Mouse (Mus musculus): ENCODE measurements around the gene Tmppe. TPM values are rescaled to one million over a fixed set of nuclear protein-coding genes. Genes with fewer than 3 reads are reported as not detected.
"Not testable (repeated sequence)": the region's sequence is repeated elsewhere in the genome, so short reads cannot be mapped to it uniquely, and the experiment has no call there.

Tmppe gene
- polyA plus RNA-seq, 1 experiment from 2014 or later, result 4.7 TPM

DNA sequence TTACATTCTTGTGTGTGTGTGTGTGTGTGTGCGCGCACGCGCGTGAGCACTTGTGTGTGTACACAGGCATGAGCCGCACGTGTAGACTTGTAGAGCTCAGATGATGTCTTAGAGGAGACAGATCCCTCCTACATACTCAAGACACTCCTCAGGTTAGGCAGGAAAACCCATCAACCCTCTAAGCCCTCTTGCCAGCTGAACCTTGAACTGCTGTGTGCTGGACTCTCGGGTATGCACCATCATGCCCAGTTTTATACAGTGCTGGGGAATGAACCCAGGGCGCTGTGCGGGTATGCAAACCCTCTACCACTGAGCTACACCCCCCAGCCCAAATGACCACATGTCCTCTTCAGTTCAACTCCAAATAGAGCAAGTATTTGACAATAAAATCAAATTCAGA is 15.7 kb upstream of the Tmppe start:
- Histone ChIP-seq H3K27ac (no peak overlapping the region), H3K4me3 (no peak overlapping the region), H3K4me2 (no peak overlapping the region), H3K27me3 (replicated peaks) (no peaks in the 10 kb centered on the region), H3K4me1 (peaks cover 17% of the 10 kb centered on the region), H3K9ac (no peak overlapping the region), H3K9me3 (replicated peaks) (no peaks in the 10 kb centered on the region), H3K36me3 (peaks cover 24% of the 10 kb centered on the region)
- 90% methylated on average over 10 of the region's 10 CpGs for WGBS (ENCODE audit: insufficient replicate concordance)
- ATAC-seq, result no peak

DNA sequence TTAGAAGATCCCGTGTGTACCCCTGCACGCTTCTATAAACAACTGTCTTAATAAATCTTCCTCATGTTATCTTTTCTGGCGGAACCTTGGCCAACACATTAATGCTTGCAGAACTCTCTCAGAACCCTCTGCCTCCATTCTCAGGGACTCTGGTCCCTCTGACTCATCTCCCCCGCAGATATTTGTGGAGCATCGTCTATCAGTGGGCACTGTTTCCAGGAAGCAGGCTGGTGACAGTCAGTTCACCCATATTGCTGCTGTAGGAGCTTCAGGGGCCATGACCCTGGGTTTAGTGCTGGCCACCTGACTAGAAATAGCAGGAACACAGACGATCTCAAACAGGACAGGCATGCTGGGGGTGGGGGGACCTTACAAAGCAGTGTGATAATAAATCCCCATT is 13.8 kb upstream of the Tmppe start:
- no peak for ATAC-seq

GRCm38 (mm10) chr9:114388288-114388687 is 12.6 kb upstream of the Tmppe start:
- WGBS (ENCODE audit: insufficient replicate concordance), result 76% methylated on average over 8 of the region's 8 CpGs
- Histone ChIP-seq H3K36me3 (peaks cover 22% of the 10 kb centered on the region), H3K9me3 (replicated peaks) (no peaks in the 10 kb centered on the region), H3K4me3 (no peak overlapping the region), H3K4me2 (no peak overlapping the region), H3K27ac (no peak overlapping the region), H3K9ac (no peak overlapping the region), H3K4me1 (peaks cover 26% of the 10 kb centered on the region), H3K27me3 (replicated peaks) (no peaks in the 10 kb centered on the region)
- ATAC-seq, result no peak

More for the DNA sequence above, 13.8 kb upstream of the Tmppe start:
- peaks cover 22% of the 10 kb centered on the region for H3K36me3 ChIP-seq
- no peak overlapping the region for H3K4me3 ChIP-seq
- H3K27ac ChIP-seq, result no peak overlapping the region
- H3K9me3 ChIP-seq (replicated peaks), result no peaks in the 10 kb centered on the region
- no peak overlapping the region for H3K9ac ChIP-seq
- H3K4me2 ChIP-seq, result no peak overlapping the region
- H3K4me1 ChIP-seq, result peaks cover 26% of the 10 kb centered on the region
- whole genome bisulfite sequencing (ENCODE audit: insufficient replicate concordance), result 64% methylated on average over 6 of the region's 6 CpGs
- H3K27me3 ChIP-seq (replicated peaks), result no peaks in the 10 kb centered on the region

GRCm38 (mm10) chr9:114388701-114389370 is 12.1 kb upstream of the Tmppe start:
- Histone ChIP-seq H3K36me3 (peaks cover 20% of the 10 kb centered on the region), H3K27ac (no peak overlapping the region), H3K4me3 (no peak overlapping the region), H3K27me3 (replicated peaks) (no peaks in the 10 kb centered on the region), H3K9ac (no peak overlapping the region), H3K9me3 (replicated peaks) (no peaks in the 10 kb centered on the region), H3K4me1 (peaks cover 30% of the 10 kb centered on the region), H3K4me2 (0 out of 2 replicates have a peak overlapping the region, but pooled peaks have one; percentile 99)
- WGBS (ENCODE audit: insufficient replicate concordance), result 59% methylated on average over 3 of the region's 3 CpGs
- no peak for ATAC-seq

DNA sequence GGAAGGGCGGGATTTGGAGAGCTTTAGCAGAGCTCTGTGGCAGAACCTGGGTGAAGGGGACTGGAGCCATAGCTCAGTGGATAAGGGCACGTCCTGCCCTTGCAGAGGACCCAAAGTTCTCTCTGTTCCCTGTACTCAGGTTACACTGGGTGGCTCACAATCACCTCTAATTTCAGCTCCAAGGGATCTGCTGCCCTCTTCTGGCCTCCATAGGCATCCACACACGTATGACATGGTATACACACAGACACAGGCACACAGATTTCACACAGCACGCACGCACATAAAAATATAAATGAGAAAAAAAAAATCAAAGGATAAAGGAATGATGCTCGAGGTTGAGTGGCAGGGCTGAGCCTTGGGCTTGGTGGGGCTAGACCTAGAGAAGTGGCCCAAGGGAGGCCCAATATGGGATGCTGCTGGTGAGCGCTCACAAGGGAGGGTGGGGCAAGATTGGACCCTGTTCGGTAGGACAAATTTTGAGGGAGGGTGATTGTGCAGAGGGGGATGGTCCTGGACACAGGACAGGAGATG is 11.5 kb upstream of the Tmppe start:
- 73% methylated on average over 8 of the region's 8 CpGs for WGBS (ENCODE audit: insufficient replicate concordance)
- no peak overlapping the region for H3K27ac ChIP-seq

GRCm38 (mm10) chr9:114389905-114390748 is 10.8 kb upstream of the Tmppe start, which contains the start of gene Crtap:
Gene Crtap, minus strand, starts transcription at chr9:114390675.
- Histone ChIP-seq H3K27me3 (replicated peaks) (no peaks in the 10 kb centered on the region), H3K4me3 (peak within 1 kb of the TSS; percentile 78), H3K4me2 (peak within 1 kb of the TSS; percentile 99), H3K9me3 (replicated peaks) (no peaks in the 10 kb centered on the region), H3K9ac (peak within 1 kb of the TSS; percentile 82), H3K4me1 (peaks cover 43% of the 10 kb centered on the region), H3K36me3 (peaks cover 9% of the 10 kb centered on the region), H3K27ac (peak within 1 kb of the TSS; percentile 81)
- peak; percentile 82 for ATAC-seq
- 1% methylated on average over 96 of the region's 96 CpGs for WGBS (ENCODE audit: insufficient replicate concordance)

More for the DNA sequence above, 11.5 kb upstream of the Tmppe start:
- Histone ChIP-seq H3K9ac (no peak overlapping the region), H3K36me3 (peaks cover 14% of the 10 kb centered on the region), H3K4me1 (peaks cover 36% of the 10 kb centered on the region), H3K4me3 (peak overlapping the region; percentile 78), H3K9me3 (replicated peaks) (no peaks in the 10 kb centered on the region), H3K4me2 (peak overlapping the region; percentile 99), H3K27me3 (replicated peaks) (no peaks in the 10 kb centered on the region)
- peak; percentile 4; the same call in 1 of the 2 replicates for ATAC-seq

DNA sequence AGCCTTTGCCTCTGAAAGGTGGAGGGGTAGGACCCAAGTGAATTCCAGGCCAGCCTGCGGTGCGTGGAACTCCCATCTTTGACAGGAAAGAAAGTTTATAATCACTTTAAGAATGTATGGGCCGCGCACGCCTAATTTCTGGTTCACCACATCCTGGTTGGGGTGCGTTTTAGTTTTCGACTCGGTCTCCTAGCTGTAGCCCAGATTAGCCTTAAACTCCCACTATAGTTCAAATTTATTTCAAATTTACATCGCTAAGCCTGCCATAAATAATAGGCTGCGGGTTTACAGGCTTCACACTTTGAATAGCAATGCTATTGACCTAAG is 10.2 kb upstream of the Tmppe start:
- Histone ChIP-seq H3K36me3 (peaks cover 3% of the 10 kb centered on the region), H3K9me3 (replicated peaks) (no peaks in the 10 kb centered on the region), H3K27ac (peak overlapping the region; percentile 81), H3K9ac (peak overlapping the region; percentile 82), H3K4me3 (peak overlapping the region; percentile 78), H3K27me3 (replicated peaks) (no peaks in the 10 kb centered on the region), H3K4me2 (peak overlapping the region; percentile 99), H3K4me1 (peaks cover 49% of the 10 kb centered on the region)
- no peak for ATAC-seq
- 3% methylated on average over 10 of the region's 10 CpGs for WGBS (ENCODE audit: insufficient replicate concordance)

DNA sequence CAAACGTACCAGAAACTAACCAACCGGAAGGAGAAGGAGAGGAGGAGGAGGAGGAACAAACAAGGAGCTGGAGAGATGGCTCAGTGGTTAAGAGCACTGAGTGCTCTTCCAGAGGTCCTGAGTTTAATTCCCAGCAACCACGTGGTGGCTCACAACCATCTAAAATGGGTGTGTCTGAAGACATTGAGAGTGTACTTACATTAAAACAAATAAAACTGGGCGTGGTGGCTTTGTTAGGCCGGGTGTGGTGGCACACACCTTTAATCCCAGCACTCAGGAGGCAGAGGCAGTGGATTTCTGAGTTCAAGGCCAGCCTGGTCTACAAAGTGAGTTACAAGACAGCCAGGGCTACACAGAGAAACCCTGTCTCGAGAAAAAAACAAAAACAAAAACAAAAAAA is 6.8 kb upstream of the Tmppe start:
- H3K4me2 ChIP-seq; H3K9ac ChIP-seq; H3K4me3 ChIP-seq; H3K27me3 ChIP-seq (replicated peaks); H3K36me3 ChIP-seq; H3K27ac ChIP-seq; H3K9me3 ChIP-seq (replicated peaks); ATAC-seq: not testable (repeated sequence)
- 51% methylated on average over 6 of the region's 6 CpGs for WGBS (ENCODE audit: insufficient replicate concordance)
- peaks cover 45% of the 10 kb centered on the region for H3K4me1 ChIP-seq

- WGBS (ENCODE audit: insufficient replicate concordance), result 41% methylated on average over 8 of the region's 8 CpGs
- H3K9me3 ChIP-seq (replicated peaks), result no peaks in the 10 kb centered on the region
- H3K4me3 ChIP-seq, result no peak overlapping the region
Observed at GRCm38 (mm10) chr9:114394677-114395076, 6.2 kb upstream of the Tmppe start.

DNA sequence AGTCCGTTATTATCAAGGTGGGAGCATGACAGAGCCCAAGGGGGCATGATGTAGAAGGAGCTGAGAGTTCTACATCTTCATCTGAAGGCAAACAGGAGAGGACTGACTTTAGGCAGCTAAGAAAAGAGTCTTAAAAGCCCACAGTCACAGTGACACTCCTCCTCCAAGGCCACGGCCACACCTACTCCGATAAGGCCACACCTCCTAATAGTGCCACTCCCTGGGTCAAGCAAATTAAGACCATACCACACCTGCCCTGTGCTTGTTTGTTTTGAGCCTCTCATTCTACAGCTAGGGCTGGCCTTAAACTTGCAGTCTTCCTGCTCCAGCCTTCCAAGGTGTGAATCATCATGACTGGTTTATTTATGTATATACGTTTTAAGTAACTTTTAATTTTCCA is 5.6 kb upstream of the Tmppe start:
- peaks cover 44% of the 10 kb centered on the region for H3K4me1 ChIP-seq
- H3K27me3 ChIP-seq (replicated peaks), result no peaks in the 10 kb centered on the region
- H3K36me3 ChIP-seq, result no peaks in the 10 kb centered on the region
- H3K4me3 ChIP-seq, result no peak overlapping the region
- H3K9ac ChIP-seq, result no peak overlapping the region
- 68% methylated on average over 4 of the region's 4 CpGs for WGBS (ENCODE audit: insufficient replicate concordance)
- H3K27ac ChIP-seq, result no peak overlapping the region
- no peaks in the 10 kb centered on the region for H3K9me3 ChIP-seq (replicated peaks)
- no peak overlapping the region for H3K4me2 ChIP-seq
- peak; percentile 41; the same call in 1 of the 2 replicates for ATAC-seq

More at GRCm38 (mm10) chr9:114394677-114395076, 6.2 kb upstream of the Tmppe start:
- Histone ChIP-seq H3K4me1 (peaks cover 45% of the 10 kb centered on the region), H3K9ac (no peak overlapping the region), H3K27ac (0 out of 2 replicates have a peak overlapping the region, but pooled peaks have one; percentile 14), H3K4me2 (no peak overlapping the region), H3K27me3 (replicated peaks) (no peaks in the 10 kb centered on the region), H3K36me3 (no peaks in the 10 kb centered on the region)
- no peak for ATAC-seq

DNA sequence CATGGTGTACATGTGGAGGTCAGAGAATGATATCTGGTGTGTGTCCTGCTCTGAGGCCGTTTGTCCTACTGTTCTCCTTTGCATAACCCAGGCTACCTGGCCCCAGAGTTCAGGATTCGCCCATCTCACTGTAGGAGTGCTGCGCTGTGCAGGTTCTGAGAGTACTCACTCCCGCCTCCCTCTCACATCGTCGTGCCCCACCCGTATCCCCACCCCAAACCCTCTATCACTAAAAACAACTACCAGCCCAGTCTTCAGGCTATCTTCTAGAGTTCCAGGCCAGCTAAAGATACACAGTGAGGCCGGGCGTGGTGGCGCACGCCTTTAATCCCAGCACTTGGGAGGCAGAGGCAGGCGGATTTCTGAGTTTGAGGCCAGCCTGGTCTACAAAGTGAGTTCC is 1.2 kb upstream of the Tmppe start:
- H3K9me3 ChIP-seq (replicated peaks), result no peaks in the 10 kb centered on the region
- H3K4me1 ChIP-seq, result peaks cover 44% of the 10 kb centered on the region
- ATAC-seq, result peak; percentile 74
- H3K36me3 ChIP-seq, result peaks cover 11% of the 10 kb centered on the region
- no peak overlapping the region for H3K27ac ChIP-seq
- 45% methylated on average over 12 of the region's 12 CpGs for WGBS (ENCODE audit: insufficient replicate concordance)
- H3K9ac ChIP-seq, result no peak overlapping the region
- H3K4me2 ChIP-seq, result no peak overlapping the region
- H3K27me3 ChIP-seq (replicated peaks), result no peaks in the 10 kb centered on the region
- no peak overlapping the region for H3K4me3 ChIP-seq

GRCm38 (mm10) chr9:114400588-114400948 is 337 bp upstream of the Tmppe start:
- Histone ChIP-seq H3K4me2 (peak overlapping the region; percentile 91), H3K4me3 (peak overlapping the region; percentile 79), H3K4me1 (peaks cover 35% of the 10 kb centered on the region), H3K36me3 (peaks cover 20% of the 10 kb centered on the region), H3K9ac (peak overlapping the region; percentile 85), H3K27ac (peak overlapping the region; percentile 84), H3K27me3 (replicated peaks) (no peaks in the 10 kb centered on the region), H3K9me3 (replicated peaks) (no peaks in the 10 kb centered on the region)
- WGBS (ENCODE audit: insufficient replicate concordance), result 14% methylated on average over 5 of the region's 5 CpGs
- peak; percentile 43; the same call in 1 of the 2 replicates for ATAC-seq
